In genomic region chr8:77100370-77100769, GRCm38 (mm10) we compare ENCODE assay signal across 25 mouse cellular contexts.
DNase-seq lines count a peak whose midpoint lies in the region; ATAC-seq and TF ChIP-seq lines count a peak whose summit lies in the region.
"Had no signal": no experiment of that assay in that cellular context is flagged by ENCODE, and none has a peak within 500 bp of the region (broad histone marks: within the 10 kb centered on the region; RNA-seq: fewer than 3 reads in every experiment).

No protein-coding gene starts in this region.

- no peak overlapping the region for H3K4me3 ChIP-seq in liver, embryonic 12.5 days
- H3K4me3 ChIP-seq: embryonic facial prominence, embryonic 13.5 days; erythroblast, embryonic 14.5 days; forebrain, embryonic 12.5 days; gastrocnemius, adult 2 months; heart, embryonic 15.5 days; hindbrain, embryonic 13.5 days; limb, embryonic 12.5 days; liver, embryonic 15.5 days; stomach, embryonic 15.5 days had no signal

- H3K9ac ChIP-seq in liver, embryonic 12.5 days = no peak overlapping the region
- H3K9ac ChIP-seq: embryonic facial prominence, embryonic 13.5 days; forebrain, embryonic 12.5 days; heart, embryonic 15.5 days; hindbrain, embryonic 13.5 days; limb, embryonic 12.5 days; liver, embryonic 15.5 days; stomach, embryonic 15.5 days had no signal

- no peaks in the 10 kb centered on the region for H3K27me3 ChIP-seq in liver, embryonic 12.5 days (replicated peaks)
- no peaks in the 10 kb centered on the region for H3K27me3 ChIP-seq in Patski
- H3K27me3 ChIP-seq: embryonic facial prominence, embryonic 13.5 days; forebrain, embryonic 12.5 days; heart, embryonic 15.5 days; hindbrain, embryonic 13.5 days; limb, embryonic 12.5 days; liver, embryonic 15.5 days; stomach, embryonic 15.5 days had no signal

- no peak for ATAC-seq in liver, embryonic 12.5 days
- peak; percentile 49 for ATAC-seq in Patski
- ATAC-seq: activated CD4-positive, CD25-positive, alpha-beta regulatory T cell, adult 4 months had no signal

- no peaks in the 10 kb centered on the region for H3K4me1 ChIP-seq in liver, embryonic 12.5 days
- H3K4me1 ChIP-seq: embryonic facial prominence, embryonic 13.5 days; forebrain, embryonic 12.5 days; heart, embryonic 15.5 days; hindbrain, embryonic 13.5 days; limb, embryonic 12.5 days; liver, embryonic 15.5 days; stomach, embryonic 15.5 days had no signal

- no peak overlapping the region for H3K4me2 ChIP-seq in liver, embryonic 12.5 days
- H3K4me2 ChIP-seq: embryonic facial prominence, embryonic 13.5 days; forebrain, embryonic 12.5 days; heart, embryonic 15.5 days; hindbrain, embryonic 13.5 days; limb, embryonic 12.5 days; liver, embryonic 15.5 days; midbrain, embryonic 11.5 days; stomach, embryonic 15.5 days had no signal

- 69% methylated on average over 2 of the region's 2 CpGs for WGBS in liver, embryonic 12.5 days (ENCODE audit: insufficient replicate concordance)

- CTCF ChIA-PET in Patski (lab: Charles Lee) = interaction anchor here (0.7 to 2.1 kb wide), 6 partner anchors 11 to 48 kb away, joined by 3 to 7 read pairs (median 3); no protein-coding TSS in a partner anchor

- in situ Hi-C loops in Patski (cut with MboI; ENCODE audit: low pct_unique_long_range_greater_than_20kb) = no loop called here

- TF ChIP-seq CTCF in Patski (IDR thresholded peaks at IDR 0.05) = no peak

- POLR2A ChIA-PET in Patski (lab: Charles Lee) = no interaction called here

- H3K27ac ChIP-seq in liver, embryonic 12.5 days = no peak overlapping the region
- H3K27ac ChIP-seq: embryonic facial prominence, embryonic 13.5 days; forebrain, embryonic 12.5 days; gastrocnemius, adult 2 months; heart, embryonic 15.5 days; hindbrain, embryonic 13.5 days; limb, embryonic 12.5 days; liver, embryonic 15.5 days; stomach, embryonic 15.5 days had no signal

- DNase-seq in liver = peak; percentile 12
- DNase-seq in Patski (ENCODE audit: low read depth, low spot score) = no peak
- peak; percentile 67 to 84 for DNase-seq in kidney, adult 8-10 months
- peak; percentile 47 to 69 for DNase-seq in kidney, postnatal 4 days
- no peak for DNase-seq in right cerebral cortex, postnatal 14 days
- DNase-seq in cerebellum, adult 9-11 months = no peak
- DNase-seq: adrenal gland, postnatal 10 days; cerebellum, adult 18-20 months; cerebellum, postnatal 25 days; gastrocnemius, adult 2 months; heart, postnatal 36 days; right cerebral cortex, adult 18-20 months; thymus, adult 18-20 months; thymus, postnatal 36 days had no signal

- H3K36me3 ChIP-seq in liver, embryonic 12.5 days = no peaks in the 10 kb centered on the region
- H3K36me3 ChIP-seq: embryonic facial prominence, embryonic 13.5 days; forebrain, embryonic 12.5 days; heart, embryonic 15.5 days; hindbrain, embryonic 13.5 days; limb, embryonic 12.5 days; liver, embryonic 15.5 days; stomach, embryonic 15.5 days had no signal

- no peaks in the 10 kb centered on the region for H3K9me3 ChIP-seq in liver, embryonic 12.5 days (replicated peaks)
- H3K9me3 ChIP-seq: embryonic facial prominence, embryonic 13.5 days; forebrain, embryonic 12.5 days; heart, embryonic 15.5 days; hindbrain, embryonic 13.5 days; limb, embryonic 12.5 days; liver, embryonic 15.5 days; stomach, embryonic 15.5 days had no signal

Comparison
In these comparisons a context has a peak if more than half of its experiments do, and no peak if none do; other contexts are left out.
1. DNase-seq: peak in liver (single experiment), kidney, adult 8-10 months (2 of 2) and kidney, postnatal 4 days (2 of 2); none in Patski (single experiment), right cerebral cortex, postnatal 14 days (single experiment) and cerebellum, adult 9-11 months (single experiment).